Mouse (Mus musculus) brain, embryonic 14.5 days (tissue): ENCODE measurements around the gene Acer1.

Experiments used
- CTCF ChIP-seq: fragments of 200-500 bp; IDR thresholded peaks from 2 replicates; pipeline ENCODE4 v1.5.1; 2012; ENCODE audit warnings: inconsistent platforms, mild to moderate bottlenecking, moderate library complexity, borderline replicate concordance; ENCODE audit not compliant: insufficient read depth, insufficient read length; ENCODE audit errors: extremely low read depth
- POLR2A ChIP-seq: fragments of 200-500 bp; IDR thresholded peaks from 2 replicates; pipeline ENCODE4 v1.6.1; 2012; ENCODE audit warnings: mild to moderate bottlenecking, inconsistent platforms, borderline replicate concordance; ENCODE audit not compliant: poor library complexity, insufficient read depth, insufficient read length, severe bottlenecking; ENCODE audit errors: extremely low read depth

GRCm38 (mm10) chr17:56986105-56986805, 4.3 kb upstream of the Acer1 start:
- TF ChIP-seq CTCF (no peak), POLR2A (no peak)
